Mouse (Mus musculus) thymus, postnatal 25 days (tissue): ENCODE measurements at regions not wholly inside any gene's neighbourhood (a gene's known extent, or its start where the extent isn't known, plus 50 kb on each side); places are given as distances from the start of the nearest gene placed in this dataset.

Source experiments
- DNase-seq: peaks from one replicate; pipeline ENCODE4 v3.0.0; 2022

GRCm38 (mm10) chr13:111941946-111942345 is 133.2 kb upstream of the Map3k1 start:
- DNase-seq = no peak

DNA sequence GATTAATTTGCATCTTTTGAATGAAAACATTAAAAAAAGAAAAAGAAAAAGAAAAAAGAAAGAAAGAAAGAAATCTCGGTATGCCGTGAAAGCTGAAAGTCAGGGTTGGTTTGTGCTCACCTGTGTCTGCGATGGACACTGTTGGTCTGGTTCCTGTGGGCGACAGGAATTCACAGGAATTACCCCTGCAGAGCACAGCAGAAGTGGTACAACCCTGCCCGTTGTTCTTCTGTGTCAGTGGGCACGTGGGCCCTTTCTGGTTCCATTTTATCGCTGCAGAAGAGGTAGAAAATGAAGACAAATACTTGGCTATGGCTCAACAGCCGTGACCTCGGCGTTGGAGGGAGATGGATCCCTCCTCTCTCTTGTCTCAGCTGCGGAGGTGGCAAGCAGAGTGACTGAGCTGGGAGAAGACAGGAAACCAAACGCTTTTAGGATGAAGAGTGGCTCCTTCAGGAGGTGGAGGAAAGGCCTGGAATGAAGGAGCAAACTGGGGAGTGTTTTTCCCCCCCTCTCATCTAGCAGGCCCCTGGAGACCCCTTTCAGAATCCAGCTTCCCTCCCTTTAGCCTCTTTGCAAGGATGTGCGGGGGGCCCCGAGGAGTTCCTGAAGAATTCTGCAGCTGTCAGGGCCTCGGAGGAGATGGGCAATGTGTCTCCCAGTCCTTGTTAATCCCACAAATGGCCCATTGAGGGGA is 134.7 kb upstream of the Map3k1 start:
- no peak for DNase-seq

DNA sequence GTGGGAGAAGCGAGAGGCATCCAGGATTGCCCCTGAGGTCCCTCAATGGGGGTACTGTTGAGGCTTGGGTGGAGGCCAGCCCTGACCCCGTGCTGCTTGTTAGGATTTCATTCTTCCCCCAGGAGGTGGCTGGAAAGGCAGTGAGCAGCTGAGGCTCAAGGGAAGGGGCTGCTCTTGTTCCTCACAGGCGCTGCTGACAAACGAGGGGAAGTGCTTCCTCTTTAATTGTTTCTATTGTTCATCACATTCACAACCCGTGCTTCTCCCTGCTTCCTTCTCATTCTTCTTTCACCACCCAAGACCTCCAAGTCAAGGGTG is 135.3 kb upstream of the Map3k1 start:
- no peak for DNase-seq

DNA sequence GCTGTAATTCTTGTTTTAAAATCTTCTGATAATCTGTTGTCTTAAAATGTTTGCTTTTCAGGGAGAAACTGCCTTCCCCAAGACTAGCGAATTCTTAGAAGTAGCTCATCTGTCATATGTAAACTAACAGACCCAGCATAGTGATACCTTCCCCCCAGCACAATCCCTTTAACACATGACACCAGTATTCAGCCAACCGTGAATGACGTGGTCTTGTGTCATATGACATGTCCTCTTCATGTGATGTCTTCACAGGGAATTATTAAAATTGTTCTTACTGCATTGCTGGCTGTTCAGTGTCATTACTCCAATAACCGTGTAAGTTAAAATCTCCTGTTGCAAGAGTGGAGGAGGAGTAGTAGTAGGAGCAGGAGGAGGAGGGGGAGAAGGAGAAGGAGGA is 137.5 kb upstream of the Map3k1 start:
- DNase-seq = no peak

- DNase-seq = no peak
Observed at GRCm38 (mm10) chr13:111946811-111947210, 138.0 kb upstream of the Map3k1 start.

- DNase-seq = no peak
Observed at GRCm38 (mm10) chr13:111948395-111948794, 139.6 kb upstream of the Map3k1 start.

DNA sequence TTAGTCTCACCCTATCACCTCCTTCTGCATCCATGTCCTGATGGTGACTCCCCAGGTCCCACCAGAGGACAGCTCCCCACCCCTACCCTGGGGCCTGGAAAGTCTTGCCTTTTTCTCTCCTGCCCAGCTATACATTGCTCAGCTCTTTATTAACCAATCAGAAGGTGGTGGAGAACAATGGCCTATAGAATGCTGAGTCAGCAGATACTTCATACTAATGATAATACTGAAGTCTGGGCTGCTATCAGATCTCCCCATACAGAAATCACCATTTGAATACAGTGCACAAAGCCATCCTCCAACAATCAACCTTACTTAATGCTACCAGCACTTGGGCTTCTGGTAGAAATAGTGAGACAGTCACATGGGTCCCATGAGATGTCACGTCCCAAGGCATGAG is 141.2 kb upstream of the Map3k1 start:
- no peak for DNase-seq

GRCm38 (mm10) chr13:111953860-111954519 is 145.2 kb upstream of the Map3k1 start:
- no peak for DNase-seq

GRCm38 (mm10) chr13:111954520-111954884 is 145.7 kb upstream of the Map3k1 start:
- DNase-seq = no peak

GRCm38 (mm10) chr13:111957118-111957517 is 148.3 kb upstream of the Map3k1 start:
- no peak for DNase-seq

GRCm38 (mm10) chr13:111957674-111958273 is 149.0 kb upstream of the Map3k1 start:
- DNase-seq = no peak

DNA sequence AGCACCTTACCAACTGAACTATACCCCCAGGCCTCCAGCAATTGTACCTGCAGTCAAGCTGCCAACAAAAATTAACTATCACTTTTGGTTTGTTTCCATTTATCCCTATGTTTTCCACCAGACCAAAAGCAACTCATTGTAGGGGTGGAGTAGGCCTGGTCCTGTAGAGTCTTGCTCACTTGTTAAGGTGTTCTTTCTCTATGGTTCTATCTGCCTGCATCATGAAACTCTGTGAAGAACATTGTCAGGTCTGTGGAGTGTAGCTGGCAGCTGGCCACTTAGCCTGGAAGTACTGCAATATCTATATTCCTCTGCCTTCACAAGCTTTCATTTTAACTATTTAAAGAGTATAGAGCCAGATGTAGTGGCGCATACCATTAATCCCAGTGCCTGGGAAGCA is 149.6 kb upstream of the Map3k1 start:
- DNase-seq = no peak

DNA sequence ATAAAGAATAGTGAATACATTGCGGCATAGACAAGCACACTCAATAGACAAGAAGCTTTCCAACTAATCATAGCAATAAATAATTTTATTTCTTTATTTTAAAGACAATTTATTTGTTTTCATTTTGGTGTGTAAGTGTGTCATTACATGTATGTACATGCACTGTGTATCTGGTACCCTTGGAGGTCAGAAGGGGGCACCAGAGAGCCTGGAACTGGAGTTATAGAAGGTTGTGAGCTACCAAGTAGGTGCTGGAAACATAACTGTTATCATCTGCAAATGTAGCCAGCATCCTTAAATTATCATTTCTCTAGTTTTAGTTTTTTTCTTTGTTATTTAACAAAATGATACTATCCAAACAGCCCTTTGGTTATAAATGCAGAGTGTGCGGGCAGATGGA is 151.2 kb upstream of the Map3k1 start:
- DNase-seq = no peak

DNA sequence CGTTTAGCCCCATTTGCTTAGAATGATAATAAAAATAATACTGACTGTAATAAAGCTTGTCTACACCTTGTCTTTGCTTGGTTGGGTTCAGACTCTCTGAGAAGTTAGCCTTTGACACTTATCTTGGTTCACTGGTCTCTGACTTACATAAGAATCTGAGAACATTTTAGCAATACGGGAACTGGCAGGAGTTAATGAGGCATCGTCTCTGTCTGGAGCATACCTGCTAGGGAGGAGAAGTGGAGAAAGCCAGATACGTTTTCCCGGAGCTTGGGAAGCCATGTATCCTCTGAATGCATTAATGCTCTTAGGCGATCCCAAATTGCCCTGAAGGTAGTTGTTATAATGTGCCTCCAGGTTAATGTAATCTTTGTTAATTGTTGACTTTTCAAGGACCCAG is 152.6 kb upstream of the Map3k1 start:
- DNase-seq = no peak

- no peak for DNase-seq
Observed at GRCm38 (mm10) chr13:111962155-111962554, 153.4 kb upstream of the Map3k1 start.

GRCm38 (mm10) chr13:111966113-111966512 is 157.3 kb upstream of the Map3k1 start:
- no peak for DNase-seq

- no peak for DNase-seq
Observed at GRCm38 (mm10) chr13:111966627-111967026, 157.8 kb upstream of the Map3k1 start.

DNA sequence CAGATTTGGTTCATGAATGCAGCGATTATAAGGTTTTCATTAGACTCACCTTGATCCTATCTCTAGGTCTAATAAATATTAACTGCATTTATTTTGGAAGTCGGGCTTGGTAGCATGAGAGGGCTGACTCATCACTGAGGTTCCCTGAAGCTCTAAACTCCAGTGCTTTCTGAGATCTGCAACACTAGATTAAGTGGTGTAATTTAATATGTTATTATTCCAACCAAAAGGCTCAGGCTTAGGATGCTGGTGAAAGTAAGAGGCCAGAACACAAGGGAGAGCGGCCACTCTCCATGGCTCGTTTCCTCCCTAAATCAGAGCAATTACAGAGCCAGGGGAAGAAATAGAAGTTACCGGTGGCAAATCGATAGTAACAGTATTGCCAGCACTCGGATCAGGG is 159.4 kb upstream of the Map3k1 start:
- no peak for DNase-seq

GRCm38 (mm10) chr13:111974282-111974681 is 165.5 kb upstream of the Map3k1 start:
- no peak for DNase-seq

DNA sequence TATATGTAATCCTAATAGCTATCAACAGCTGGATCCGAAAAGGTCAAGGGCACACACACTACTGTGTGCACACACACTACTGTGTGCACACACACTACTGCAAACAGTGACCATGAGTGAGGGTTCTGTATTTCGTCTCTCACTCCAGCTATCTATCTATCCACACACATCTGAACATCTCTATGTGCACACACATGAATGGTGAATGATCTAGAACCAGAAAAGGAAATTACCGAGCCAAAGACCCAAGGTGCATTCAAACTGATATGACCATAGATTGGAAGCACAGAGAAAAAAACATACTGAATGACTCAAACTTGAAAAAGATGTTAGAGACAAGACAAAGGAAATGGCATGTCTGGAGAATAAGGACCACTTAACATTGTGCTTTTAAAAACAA is 166.8 kb upstream of the Map3k1 start:
- no peak for DNase-seq

- peak; percentile 79 for DNase-seq
Observed at GRCm38 (mm10) chr13:111977769-111978674, 169.2 kb upstream of the Map3k1 start.

DNA sequence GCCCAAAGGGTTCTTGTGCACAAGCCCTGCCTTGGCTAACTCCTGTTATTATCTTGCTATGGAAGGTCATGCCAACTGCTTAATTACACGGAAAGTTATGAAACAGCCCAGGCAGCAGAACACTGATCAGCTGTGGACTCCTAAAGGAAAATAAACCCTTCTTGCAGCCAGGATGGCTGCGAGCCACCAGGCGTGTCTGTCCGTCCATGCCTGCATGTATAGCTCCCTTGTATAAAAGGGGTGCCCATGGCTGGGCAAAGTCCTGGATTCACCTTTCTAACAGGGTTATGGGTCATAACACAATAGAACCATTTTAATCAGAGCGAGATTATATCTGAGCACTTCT is 169.9 kb upstream of the Map3k1 start:
- DNase-seq = no peak

DNA sequence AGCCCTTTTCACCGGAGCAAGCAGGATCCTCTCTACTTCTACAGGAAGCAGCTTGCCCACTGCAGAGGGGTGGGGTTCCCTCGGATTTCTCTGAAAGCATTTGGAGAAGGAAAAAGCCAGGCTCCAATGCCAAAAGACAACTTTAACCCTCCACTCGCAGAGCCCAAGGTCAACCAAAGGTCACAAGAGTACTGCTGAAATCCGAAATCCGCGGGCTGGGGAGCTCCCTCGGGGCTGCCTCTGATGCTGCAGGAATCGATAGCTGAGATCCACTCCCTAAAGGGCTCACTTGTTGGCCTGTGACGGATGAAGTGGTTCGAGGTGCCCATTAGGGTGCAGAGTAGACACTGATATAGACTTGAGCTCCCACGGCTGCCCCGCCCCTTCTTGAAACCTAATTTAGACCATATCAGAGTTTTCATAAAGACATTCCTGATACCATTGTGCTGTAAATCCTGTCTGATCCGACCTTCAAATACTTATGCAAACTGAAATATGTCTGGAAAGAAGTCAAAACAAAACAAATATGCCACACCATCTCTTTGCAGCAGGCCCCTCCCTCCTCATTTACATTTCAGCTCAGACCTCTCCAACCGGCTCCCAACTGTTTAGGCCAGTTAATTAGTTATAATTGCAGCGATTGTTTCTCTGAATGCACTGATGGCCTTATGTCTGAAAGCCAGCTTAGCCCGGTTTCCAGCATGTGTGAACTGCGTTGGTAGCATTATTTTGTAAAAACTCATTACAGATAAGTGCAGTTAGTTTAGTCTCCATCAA is 170.8 kb upstream of the Map3k1 start:
- peak; percentile 33 for DNase-seq
